Comparison of ENCODE assay signal across 28 mouse cellular contexts in genomic region chr1:90131982-90132381, GRCm38 (mm10). TPM values are rescaled to one million over a fixed set of nuclear protein-coding genes. Genes with fewer than 3 reads are reported as not detected.
DNase-seq lines count a peak whose midpoint lies in the region; ATAC-seq lines count a peak whose summit lies in the region.
"Had no signal": no experiment of that assay in that cellular context is flagged by ENCODE, and none has a peak within 500 bp of the region (broad histone marks: within the 10 kb centered on the region; RNA-seq: fewer than 3 reads in every experiment).

No protein-coding gene starts in this region.

- H3K36me3 ChIP-seq in hindbrain, embryonic 12.5 days, result no peaks in the 10 kb centered on the region
- H3K36me3 ChIP-seq in hindbrain, embryonic 10.5 days, result no peaks in the 10 kb centered on the region
- H3K36me3 ChIP-seq in kidney, embryonic 15.5 days, result no peaks in the 10 kb centered on the region
- no peaks in the 10 kb centered on the region for H3K36me3 ChIP-seq in neural tube, embryonic 13.5 days
- H3K36me3 ChIP-seq: embryonic facial prominence, embryonic 15.5 days; heart, embryonic 10.5 days had no signal

- DNase-seq in hindbrain, embryonic 10.5 days (ENCODE audit: low spot score), result no peak
- DNase-seq in kidney, adult 9 months, result no peak
- no peak for DNase-seq in neural tube, embryonic 10.5 days (ENCODE audit: extremely low spot score, low spot score)
- DNase-seq: adrenal gland, postnatal 10 days; B cell, adult 2 months; cerebellum, adult 11 months; cerebellum, adult 8-10 months; cerebellum, postnatal 14 days; embryo, embryonic 11 days; gastrocnemius, postnatal 10 days; heart, adult 18-20 months; heart, postnatal 10 days; heart, postnatal 4 days had no signal

- no peaks in the 10 kb centered on the region for H3K27me3 ChIP-seq in hindbrain, embryonic 12.5 days
- no peaks in the 10 kb centered on the region; the same call in 1 of the 2 replicates for H3K27me3 ChIP-seq in hindbrain, embryonic 10.5 days (ENCODE audit: insufficient read depth, poor library complexity, severe bottlenecking)
- peaks cover 24% of the 10 kb centered on the region for H3K27me3 ChIP-seq in kidney, embryonic 15.5 days
- H3K27me3 ChIP-seq in neural tube, embryonic 13.5 days, result no peaks in the 10 kb centered on the region
- H3K27me3 ChIP-seq: embryonic facial prominence, embryonic 15.5 days had no signal

- H3K4me2 ChIP-seq in hindbrain, embryonic 12.5 days (replicated peaks), result no peak overlapping the region
- H3K4me2 ChIP-seq in kidney, embryonic 15.5 days, result peak overlapping the region; percentile 20; the same call in 1 of the 2 replicates
- H3K4me2 ChIP-seq in neural tube, embryonic 13.5 days, result peak overlapping the region; percentile 20; the same call in 1 of the 2 replicates
- H3K4me2 ChIP-seq: embryonic facial prominence, embryonic 15.5 days had no signal

- no peak overlapping the region for H3K9ac ChIP-seq in hindbrain, embryonic 12.5 days
- no peak overlapping the region for H3K9ac ChIP-seq in kidney, embryonic 15.5 days
- no peak overlapping the region for H3K9ac ChIP-seq in neural tube, embryonic 13.5 days
- H3K9ac ChIP-seq: embryonic facial prominence, embryonic 15.5 days had no signal

- 72% methylated on average over 7 of the region's 7 CpGs for WGBS in hindbrain, embryonic 12.5 days
- WGBS in hindbrain, embryonic 10.5 days, result 81% methylated on average over 7 of the region's 7 CpGs
- WGBS in kidney, embryonic 15.5 days, result 65% methylated on average over 7 of the region's 7 CpGs
- WGBS in neural tube, embryonic 13.5 days, result 47% methylated on average over 7 of the region's 7 CpGs

- H3K4me3 ChIP-seq in hindbrain, embryonic 12.5 days, result no peak overlapping the region
- no peak overlapping the region for H3K4me3 ChIP-seq in hindbrain, embryonic 10.5 days
- no peak overlapping the region for H3K4me3 ChIP-seq in kidney, embryonic 15.5 days (replicated peaks)
- H3K4me3 ChIP-seq in neural tube, embryonic 13.5 days, result no peak overlapping the region
- H3K4me3 ChIP-seq: embryonic facial prominence, embryonic 15.5 days; heart, embryonic 10.5 days had no signal

- no peaks in the 10 kb centered on the region for H3K9me3 ChIP-seq in hindbrain, embryonic 12.5 days (replicated peaks)
- no peaks in the 10 kb centered on the region for H3K9me3 ChIP-seq in hindbrain, embryonic 10.5 days
- H3K9me3 ChIP-seq in kidney, embryonic 15.5 days (replicated peaks), result no peaks in the 10 kb centered on the region
- H3K9me3 ChIP-seq in neural tube, embryonic 13.5 days, result no peaks in the 10 kb centered on the region
- H3K9me3 ChIP-seq: embryonic facial prominence, embryonic 15.5 days; heart, embryonic 10.5 days had no signal

- H3K4me1 ChIP-seq in hindbrain, embryonic 12.5 days, result 0 out of 2 replicates have a peak, but pooled peaks cover 7% of the 10 kb centered on the region
- H3K4me1 ChIP-seq in hindbrain, embryonic 10.5 days (replicated peaks), result peaks cover 14% of the 10 kb centered on the region; the same call in 1 of the 2 replicates
- peaks cover 35% of the 10 kb centered on the region for H3K4me1 ChIP-seq in kidney, embryonic 15.5 days
- peaks cover 46% of the 10 kb centered on the region for H3K4me1 ChIP-seq in neural tube, embryonic 13.5 days (replicated peaks)

- peak; percentile 71; the same call in 1 of the 2 replicates for ATAC-seq in hindbrain, embryonic 12.5 days (ENCODE audit: low FRiP score)
- no peak for ATAC-seq in kidney, embryonic 15.5 days (replicated peaks; ENCODE audit: low FRiP score)
- peak; percentile 64 for ATAC-seq in neural tube, embryonic 13.5 days (ENCODE audit: low read depth)
- no peak for ATAC-seq in erythroblast, adult 5-6 weeks (replicated peaks; ENCODE audit: low FRiP score, poor library complexity, severe bottlenecking)
- ATAC-seq: CD4-positive, CD25-positive, alpha-beta regulatory T cell, adult 4 months; forebrain, embryonic 16.5 days; inflammation-experienced regulatory T-cells, adult 6 months had no signal

- peak overlapping the region; percentile 75 for H3K27ac ChIP-seq in hindbrain, embryonic 12.5 days
- H3K27ac ChIP-seq in hindbrain, embryonic 10.5 days, result no peak overlapping the region
- no peak overlapping the region for H3K27ac ChIP-seq in kidney, embryonic 15.5 days
- peak overlapping the region; percentile 84 for H3K27ac ChIP-seq in neural tube, embryonic 13.5 days (replicated peaks)
- H3K27ac ChIP-seq: embryonic facial prominence, embryonic 15.5 days; heart, embryonic 10.5 days had no signal

RNA-seq across cellular contexts. Expression of gene Iqca, which starts 21.2 kb away (rescaled TPM):
- polyA plus RNA-seq in hindbrain, embryonic 12.5 days (2016; fragmentation: Nextera tagmentation; extraction: Ambion mirVana), result 0.84 and 1.3 TPM in 2 replicates
- polyA plus RNA-seq in hindbrain, embryonic 10.5 days (2016; fragmentation: Nextera tagmentation; extraction: Ambion mirVana), result 0.25 and 1.4 TPM in 2 replicates
- 0.14 and 0.17 TPM in 2 replicates for polyA plus RNA-seq in kidney, embryonic 15.5 days (2015; fragmentation: Nextera tagmentation; extraction: Ambion mirVana)
- not detected in 2 replicates for polyA plus RNA-seq in neural tube, embryonic 13.5 days (2015; fragmentation: Nextera tagmentation; extraction: Ambion mirVana)
- total RNA-seq in erythroblast, adult 5-6 weeks (2015; ENCODE audit: low replicate concordance), result not detected in 2 replicates
- total RNA-seq in erythroblast, adult 5-6 weeks (2017; ENCODE audit: low replicate concordance), result not detected in 2 replicates
- total RNA-seq: adrenal gland, postnatal 10 days; adrenal gland, postnatal 4 days; common myeloid progenitor, adult 5-6 weeks; gastrocnemius, postnatal 10 days; gastrocnemius, postnatal 4 days; heart, postnatal 10 days; heart, postnatal 4 days; MEL had no signal
- polyA plus RNA-seq: CD4-positive, CD25-positive, alpha-beta regulatory T cell, adult 4 months; embryonic facial prominence, embryonic 11.5 days; heart, embryonic 14.5 days; inflammation-experienced regulatory T-cells, adult 6 months had no signal

Comparison
In these comparisons a context has a peak if more than half of its experiments do, and no peak if none do; other contexts are left out.
1. H3K27ac ChIP-seq: peak in hindbrain, embryonic 12.5 days (single experiment) and neural tube, embryonic 13.5 days (single experiment); none in hindbrain, embryonic 10.5 days (single experiment) and kidney, embryonic 15.5 days (single experiment).
2. ATAC-seq: peak in hindbrain, embryonic 12.5 days (single experiment) and neural tube, embryonic 13.5 days (single experiment); none in kidney, embryonic 15.5 days (single experiment) and erythroblast, adult 5-6 weeks (single experiment).